Mouse (Mus musculus) bone marrow, adult 2 months (tissue): ENCODE measurements at regions not wholly inside any gene's neighbourhood (a gene's known extent, or its start where the extent isn't known, plus 50 kb on each side); places are given as distances from the start of the nearest gene placed in this dataset.

ENCODE experiments used
- H3K27ac ChIP-seq: fragments of 200-500 bp; 2 replicates; pipeline ENCODE4 v1.5.1; 2012; ENCODE audit warnings: low read depth, mild to moderate bottlenecking, control low read depth, inconsistent platforms, low read length; ENCODE audit not compliant: control insufficient read depth, poor library complexity, insufficient read depth
- H3K4me1 ChIP-seq: fragments of 200-500 bp; 2 replicates; pipeline ENCODE4 v1.6.1; 2011; ENCODE audit warnings: low read length; ENCODE audit not compliant: control insufficient read depth, insufficient read depth
- H3K4me3 ChIP-seq: fragments of 200-500 bp; replicated peaks from 2 replicates; pipeline ENCODE3; 2011; ENCODE audit warnings: mild to moderate bottlenecking, low read depth, low read length, control low read depth; ENCODE audit not compliant: control insufficient read depth
- CTCF ChIP-seq: fragments of 200-500 bp; IDR thresholded peaks from 2 replicates; pipeline ENCODE4 v1.5.1; 2011; ENCODE audit warnings: low read length, control low read depth; ENCODE audit not compliant: control insufficient read depth, insufficient read depth
- POLR2A ChIP-seq: fragments of 200-500 bp; IDR thresholded peaks from 2 replicates; pipeline ENCODE4 v1.6.1; 2011; ENCODE audit warnings: low read depth, mild to moderate bottlenecking, control low read depth, low read length, borderline replicate concordance; ENCODE audit not compliant: control insufficient read depth
- WGBS: fragments of 180-500 bp; shearing (Covaris S2); methylation state at CpG from one replicate; pipeline ENCODE4 v1.1.7; 2018; 5-methylcytosine and 5-hydroxymethylcytosine counted together

GRCm38 (mm10) chr4:84224556-84224955 is 450.5 kb downstream of the Bnc2 start:
- no peaks in the 10 kb centered on the region for H3K4me1 ChIP-seq
- H3K4me3 ChIP-seq: no peak overlapping the region
- TF ChIP-seq CTCF: no peak
- no peak for TF ChIP-seq POLR2A
- H3K27ac ChIP-seq: no peak overlapping the region
- WGBS: 73% methylated on average over 6 of the region's 6 CpGs
